Mouse (Mus musculus) T-cell, adult 2 months (primary cell): Measurements from ENCODE around the gene Ttf2.

Source experiments
- DNase-seq: peaks from one replicate; pipeline ENCODE4 v3.0.0; 2022; ENCODE audit warnings: low spot score

Gene Ttf2

GRCm38 (mm10) chr3:100969176-100969917, at the start of gene Ttf2:
Ttf2 (minus strand) TSS chr3:100969663.
- DNase-seq, result peak; percentile 87

GRCm38 (mm10) chr3:101018494-101018893, 49.0 kb upstream of the Ttf2 start:
- no peak for DNase-seq

- DNase-seq, result no peak
Observed at GRCm38 (mm10) chr3:101016050-101016449, 46.6 kb upstream of the Ttf2 start.

- DNase-seq, result no peak
Observed at GRCm38 (mm10) chr3:101015254-101015653, 45.8 kb upstream of the Ttf2 start.

GRCm38 (mm10) chr3:101013536-101013935, 44.1 kb upstream of the Ttf2 start:
- no peak for DNase-seq

GRCm38 (mm10) chr3:101013005-101013404, 43.5 kb upstream of the Ttf2 start:
- no peak for DNase-seq

- DNase-seq, result peak; percentile 41
Observed at GRCm38 (mm10) chr3:101012597-101012996, 43.1 kb upstream of the Ttf2 start.

GRCm38 (mm10) chr3:101012131-101012571, 42.7 kb upstream of the Ttf2 start:
- DNase-seq, result peak; percentile 68

- DNase-seq, result no peak
Observed at GRCm38 (mm10) chr3:101011203-101011600, 41.7 kb upstream of the Ttf2 start.

- DNase-seq, result peak; percentile 61
Observed at GRCm38 (mm10) chr3:101010589-101011202, 41.2 kb upstream of the Ttf2 start.

GRCm38 (mm10) chr3:101007112-101007782, 37.8 kb upstream of the Ttf2 start:
- DNase-seq, result no peak

GRCm38 (mm10) chr3:101005392-101005791, 35.9 kb upstream of the Ttf2 start:
- no peak for DNase-seq

- DNase-seq, result no peak
Observed at GRCm38 (mm10) chr3:101003575-101004356, 34.3 kb upstream of the Ttf2 start.

GRCm38 (mm10) chr3:100999732-101000131, 30.3 kb upstream of the Ttf2 start:
- no peak for DNase-seq

- peak; percentile 83 for DNase-seq
Observed at GRCm38 (mm10) chr3:100998904-100999340, 29.5 kb upstream of the Ttf2 start.

- DNase-seq, result no peak
Observed at GRCm38 (mm10) chr3:100997785-100998570, 28.5 kb upstream of the Ttf2 start.

GRCm38 (mm10) chr3:100994252-100994651, 24.8 kb upstream of the Ttf2 start:
- no peak for DNase-seq

- peak; percentile 41 for DNase-seq
Observed at GRCm38 (mm10) chr3:100993718-100994117, 24.3 kb upstream of the Ttf2 start.

GRCm38 (mm10) chr3:100993158-100993557, 23.7 kb upstream of the Ttf2 start:
- DNase-seq, result no peak

GRCm38 (mm10) chr3:100990231-100990630, 20.8 kb upstream of the Ttf2 start:
- DNase-seq, result no peak

GRCm38 (mm10) chr3:100989417-100989816, 20.0 kb upstream of the Ttf2 start:
- no peak for DNase-seq
